Mouse (Mus musculus) erythroblast, embryonic 14.5 days (primary cell): ENCODE measurements around the gene Sycn.

Experiments
- GATA1 ChIP-seq: IDR thresholded peaks from 2 replicates; pipeline ENCODE4 v1.6.1; 2012; ENCODE audit warnings: low read length, inconsistent platforms, mixed read lengths
- TAL1 ChIP-seq: IDR thresholded peaks from 3 replicates; pipeline ENCODE4 v1.6.1; 2012; ENCODE audit warnings: low read length, inconsistent platforms, mixed read lengths

GRCm38 (mm10) chr7:28570291-28570981, 29.8 kb downstream of the Sycn start:
- TF ChIP-seq TAL1 (no peak), GATA1 (no peak)
